Mouse (Mus musculus) lung, embryonic 16.5 days (tissue): ENCODE measurements at regions not wholly inside any gene's neighbourhood (a gene's known extent, or its start where the extent isn't known, plus 50 kb on each side); places are given as distances from the start of the nearest gene placed in this dataset.

Experiments
- ATAC-seq: fragments of 200-750 bp; cut with Nextera tagmentation; 2 replicates; pipeline ENCODE4 v1.8.0; 2017; ENCODE audit warnings: low read depth, mild to moderate bottlenecking, moderate library complexity
- H3K27ac ChIP-seq: fragments of 300-500 bp; sonication (generic); 2 replicates; pipeline ENCODE4 v1.5.1; 2014; ENCODE audit warnings: mild to moderate bottlenecking, control low read depth, low read length
- H3K27me3 ChIP-seq: fragments of 300-500 bp; sonication (generic); 2 replicates; pipeline ENCODE4 v1.6.1; 2014; ENCODE audit warnings: low read depth, low read length, mixed read lengths; ENCODE audit not compliant: control insufficient read depth, insufficient read depth
- H3K36me3 ChIP-seq: fragments of 300-500 bp; sonication (generic); 2 replicates; pipeline ENCODE4 v1.6.1; 2014; ENCODE audit warnings: low read length; ENCODE audit not compliant: control insufficient read depth, insufficient read depth
- H3K4me1 ChIP-seq: fragments of 300-500 bp; sonication (generic); replicated peaks from 2 replicates; pipeline ENCODE4 v1.6.1; 2014; ENCODE audit warnings: low read length, mixed read lengths; ENCODE audit not compliant: control insufficient read depth, insufficient read depth
- H3K4me2 ChIP-seq: fragments of 300-500 bp; sonication (generic); 2 replicates; pipeline ENCODE4 v1.6.1; 2014; ENCODE audit warnings: low read depth, low read length, control low read depth
- H3K4me3 ChIP-seq: fragments of 300-500 bp; sonication (generic); 2 replicates; pipeline ENCODE4 v1.5.1; 2014; ENCODE audit warnings: mild to moderate bottlenecking, low read length, control low read depth
- H3K9ac ChIP-seq: fragments of 300-500 bp; sonication (generic); 2 replicates; pipeline ENCODE4 v1.6.1; 2014; ENCODE audit warnings: low read length, control low read depth
- H3K9me3 ChIP-seq: fragments of 300-500 bp; sonication (generic); 2 replicates; pipeline ENCODE4 v1.6.1; 2016; ENCODE audit warnings: low read length; ENCODE audit not compliant: control insufficient read depth
- WGBS: fragments of 180-500 bp; shearing (Covaris S2); extraction: QIAGEN DNeasy Blood & Tissue Kit; methylation state at CpG from one replicate; pipeline ENCODE4 v1.1.7; 2014; 5-methylcytosine and 5-hydroxymethylcytosine counted together

DNA sequence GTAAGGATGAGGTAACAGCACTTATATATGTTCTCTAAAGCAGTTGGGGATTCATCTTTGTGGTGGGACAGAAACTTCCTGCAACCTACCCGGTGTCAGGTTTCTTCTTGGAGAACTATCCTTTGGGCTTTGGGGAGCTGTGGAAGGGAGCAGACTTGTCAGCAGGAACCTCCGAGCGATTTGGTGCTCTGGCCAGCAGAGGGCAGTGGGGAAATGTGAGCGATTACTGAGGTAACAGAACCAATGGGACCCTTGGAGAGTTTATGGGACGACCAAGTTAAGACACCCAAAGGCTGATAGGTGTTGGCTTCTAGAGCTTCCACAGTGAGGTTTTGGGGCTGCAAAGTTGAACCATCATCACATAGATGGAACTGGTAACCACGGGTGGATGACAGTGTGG is 160.6 kb upstream of the Kif2a start:
- H3K4me1 ChIP-seq: no peaks in the 10 kb centered on the region
- no peak overlapping the region for H3K4me2 ChIP-seq
- H3K9me3 ChIP-seq: no peaks in the 10 kb centered on the region
- H3K27ac ChIP-seq: no peak overlapping the region
- H3K4me3 ChIP-seq: no peak overlapping the region
- H3K27me3 ChIP-seq: no peaks in the 10 kb centered on the region
- H3K36me3 ChIP-seq: no peaks in the 10 kb centered on the region
- H3K9ac ChIP-seq: no peak overlapping the region
- WGBS: 12% methylated on average over 6 of the region's 6 CpGs
- no peak for ATAC-seq

DNA sequence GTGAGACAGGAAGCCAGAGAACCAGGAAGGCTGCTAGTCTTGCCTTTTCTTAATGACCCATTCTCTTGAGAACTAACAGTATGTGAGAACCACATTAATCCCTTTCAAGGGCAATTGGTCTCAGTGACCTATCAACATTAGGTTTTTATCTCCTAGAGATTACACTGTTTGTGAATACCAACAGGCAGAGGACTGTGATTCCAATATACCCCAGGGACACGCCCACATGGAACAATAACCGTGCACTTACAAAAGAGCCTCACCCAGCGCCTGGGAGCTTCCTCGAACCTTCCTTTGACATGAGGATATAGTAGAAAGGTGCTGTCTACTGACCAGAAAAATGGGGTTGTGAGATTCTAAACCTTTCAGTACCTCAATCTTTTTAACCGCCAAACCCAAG is 157.6 kb upstream of the Kif2a start:
- Histone ChIP-seq H3K9me3 (no peaks in the 10 kb centered on the region), H3K27me3 (no peaks in the 10 kb centered on the region), H3K4me1 (no peaks in the 10 kb centered on the region), H3K4me3 (no peak overlapping the region), H3K36me3 (no peaks in the 10 kb centered on the region), H3K4me2 (no peak overlapping the region), H3K9ac (no peak overlapping the region), H3K27ac (no peak overlapping the region)
- ATAC-seq: no peak
- WGBS: 74% methylated on average over 5 of the region's 5 CpGs

DNA sequence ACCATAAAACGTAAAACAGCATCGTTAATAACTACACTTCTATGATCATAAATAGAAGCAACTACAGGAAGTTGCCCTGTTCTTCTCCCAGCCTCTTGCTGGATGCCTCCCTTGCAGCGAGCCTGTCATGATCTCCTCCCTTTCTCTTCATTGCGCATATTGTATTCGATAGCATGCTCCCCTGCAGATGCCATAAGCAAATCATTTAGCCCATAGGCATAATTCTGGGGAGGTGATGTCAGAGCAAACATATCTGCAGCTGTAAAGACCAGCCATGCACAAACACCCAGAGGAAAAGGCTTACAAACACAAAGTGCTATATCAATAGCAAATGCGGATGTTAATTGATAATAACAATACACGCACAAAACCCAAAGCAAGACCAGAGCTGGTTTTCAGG is 155.7 kb upstream of the Kif2a start:
- H3K27me3 ChIP-seq: no peaks in the 10 kb centered on the region
- no peak overlapping the region for H3K4me3 ChIP-seq
- H3K27ac ChIP-seq: no peak overlapping the region
- H3K9ac ChIP-seq: no peak overlapping the region
- no peaks in the 10 kb centered on the region for H3K36me3 ChIP-seq
- ATAC-seq: no peak
- no peaks in the 10 kb centered on the region for H3K4me1 ChIP-seq
- WGBS: 82% methylated on average over 7 of the region's 7 CpGs
- H3K4me2 ChIP-seq: no peak overlapping the region
- no peaks in the 10 kb centered on the region for H3K9me3 ChIP-seq

DNA sequence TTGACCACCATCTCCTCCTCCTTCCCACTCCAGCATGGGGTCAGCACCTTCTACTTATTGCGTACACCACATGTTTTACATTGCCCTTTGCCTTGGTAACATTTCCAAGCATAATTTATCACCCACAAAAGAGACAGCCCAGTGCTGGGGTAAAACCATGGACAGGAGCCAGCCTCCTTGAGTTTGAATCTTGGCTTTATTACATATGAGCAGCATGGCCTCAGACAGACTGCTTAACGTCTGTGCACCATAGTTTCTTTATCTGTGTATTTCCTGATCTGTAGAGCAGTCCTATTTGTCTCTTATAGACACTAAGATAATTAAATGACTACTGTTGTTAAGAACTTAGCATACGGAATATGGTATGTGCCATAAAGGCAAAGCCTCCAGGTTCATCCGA is 154.0 kb upstream of the Kif2a start:
- 60% methylated on average over 4 of the region's 4 CpGs for WGBS
- Histone ChIP-seq H3K4me3 (no peak overlapping the region), H3K27ac (no peak overlapping the region), H3K4me1 (no peaks in the 10 kb centered on the region), H3K9me3 (no peaks in the 10 kb centered on the region), H3K36me3 (no peaks in the 10 kb centered on the region), H3K27me3 (no peaks in the 10 kb centered on the region), H3K9ac (no peak overlapping the region), H3K4me2 (no peak overlapping the region)
- no peak for ATAC-seq

DNA sequence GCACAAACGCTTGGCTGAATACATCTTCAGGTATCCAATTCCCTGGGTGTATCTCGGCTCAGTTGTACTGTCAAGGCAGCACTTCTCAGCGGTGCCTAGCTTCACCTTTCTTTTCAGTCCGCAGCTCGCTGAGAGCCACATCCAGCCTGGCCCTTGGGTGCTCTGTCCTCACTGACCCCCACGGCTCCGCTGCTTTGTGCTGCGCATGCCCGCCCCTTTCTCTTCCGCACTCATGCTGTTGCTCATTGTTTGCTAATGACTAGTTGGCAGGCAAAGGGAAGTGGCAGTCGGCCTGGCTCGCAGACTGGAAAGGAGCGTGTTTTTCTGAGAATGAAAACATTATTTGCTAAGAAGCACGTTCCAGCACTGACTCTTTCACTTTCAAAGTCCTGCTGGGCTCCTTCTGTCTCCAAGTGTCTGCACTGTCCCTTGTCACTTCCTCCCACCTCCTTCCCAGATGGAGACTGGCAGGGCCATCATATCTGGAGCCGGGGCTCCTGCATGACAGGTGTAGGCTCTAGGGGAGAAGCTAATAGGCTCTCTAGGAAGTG is 146.7 kb upstream of the Kif2a start:
- no peaks in the 10 kb centered on the region for H3K36me3 ChIP-seq
- H3K4me3 ChIP-seq: peak overlapping the region; percentile 43
- no peaks in the 10 kb centered on the region; the same call in 1 of the 2 replicates for H3K4me1 ChIP-seq
- H3K27ac ChIP-seq: peak overlapping the region; percentile 24; the same call in 1 of the 2 replicates
- 12% methylated on average over 15 of the region's 15 CpGs for WGBS
- H3K27me3 ChIP-seq: no peaks in the 10 kb centered on the region
- ATAC-seq: peak; percentile 80
- H3K4me2 ChIP-seq: peak overlapping the region; percentile 63
- H3K9me3 ChIP-seq: no peaks in the 10 kb centered on the region
- peak overlapping the region; percentile 60 for H3K9ac ChIP-seq

DNA sequence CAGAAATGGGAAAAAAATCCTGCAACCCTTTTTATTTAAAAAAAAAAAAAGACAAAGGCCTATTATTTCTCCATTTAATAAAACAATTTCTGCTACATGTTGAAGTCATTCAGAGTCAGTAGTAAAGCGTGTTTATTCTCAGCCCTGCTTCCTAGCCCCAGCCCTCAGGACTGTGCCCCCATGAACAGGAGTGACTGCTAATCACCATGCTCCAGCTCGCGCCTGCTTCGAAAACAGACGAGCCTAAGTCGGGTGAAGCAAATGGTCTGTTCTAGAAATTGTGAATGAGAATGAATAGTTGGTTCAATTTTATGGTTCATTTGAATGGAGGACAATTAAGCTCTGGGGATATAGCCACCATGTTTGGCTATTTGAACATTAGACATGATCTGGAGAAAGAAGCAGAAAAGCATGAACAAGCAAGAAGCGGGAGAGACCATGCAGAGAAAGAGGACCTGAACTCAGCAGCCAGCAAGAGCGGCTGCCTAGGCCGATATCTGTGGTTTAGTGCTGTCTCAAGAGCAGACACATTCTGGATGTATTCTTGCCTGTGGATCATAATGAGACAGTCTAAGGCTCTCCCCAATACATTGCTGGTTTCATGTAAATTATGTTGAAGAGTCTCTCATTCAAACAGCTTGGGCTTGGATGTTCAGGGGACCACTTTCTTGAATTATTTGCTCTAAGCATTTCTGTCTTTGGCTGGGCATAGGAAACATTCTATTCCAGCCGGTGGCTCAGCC is 146.1 kb upstream of the Kif2a start:
- no peak for ATAC-seq
- Histone ChIP-seq H3K9ac (peak overlapping the region; percentile 60), H3K36me3 (no peaks in the 10 kb centered on the region), H3K4me1 (no peaks in the 10 kb centered on the region; the same call in 1 of the 2 replicates), H3K4me3 (peak overlapping the region; percentile 43), H3K27me3 (no peaks in the 10 kb centered on the region), H3K9me3 (no peaks in the 10 kb centered on the region), H3K4me2 (peak overlapping the region; percentile 63), H3K27ac (no peak overlapping the region)
- WGBS: 75% methylated on average over 10 of the region's 10 CpGs

DNA sequence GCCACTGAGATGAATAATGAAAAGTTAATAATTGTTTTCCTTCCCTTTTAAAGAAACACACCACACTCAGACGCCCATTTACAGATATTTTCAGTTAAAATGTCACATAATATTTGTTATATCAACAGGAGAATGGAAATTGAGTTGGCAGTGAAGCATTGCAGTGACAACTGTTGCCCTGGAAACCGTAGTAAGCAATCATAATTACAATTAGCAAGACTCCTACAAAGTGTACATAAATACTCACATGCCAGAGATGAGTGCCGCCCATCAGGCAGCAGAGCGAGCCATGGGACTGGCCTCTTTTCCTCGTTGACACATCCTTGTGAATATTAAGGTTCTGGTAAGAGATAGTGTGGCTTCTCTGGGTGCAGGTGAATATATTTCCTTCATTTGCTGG is 129.6 kb upstream of the Kif2a start:
- H3K4me1 ChIP-seq: no peaks in the 10 kb centered on the region
- no peak for ATAC-seq
- H3K9ac ChIP-seq: no peak overlapping the region
- no peaks in the 10 kb centered on the region for H3K27me3 ChIP-seq
- H3K36me3 ChIP-seq: no peaks in the 10 kb centered on the region
- no peak overlapping the region for H3K4me2 ChIP-seq
- H3K9me3 ChIP-seq: no peaks in the 10 kb centered on the region
- H3K4me3 ChIP-seq: no peak overlapping the region
- 76% methylated on average over 5 of the region's 5 CpGs for WGBS
- no peak overlapping the region for H3K27ac ChIP-seq

DNA sequence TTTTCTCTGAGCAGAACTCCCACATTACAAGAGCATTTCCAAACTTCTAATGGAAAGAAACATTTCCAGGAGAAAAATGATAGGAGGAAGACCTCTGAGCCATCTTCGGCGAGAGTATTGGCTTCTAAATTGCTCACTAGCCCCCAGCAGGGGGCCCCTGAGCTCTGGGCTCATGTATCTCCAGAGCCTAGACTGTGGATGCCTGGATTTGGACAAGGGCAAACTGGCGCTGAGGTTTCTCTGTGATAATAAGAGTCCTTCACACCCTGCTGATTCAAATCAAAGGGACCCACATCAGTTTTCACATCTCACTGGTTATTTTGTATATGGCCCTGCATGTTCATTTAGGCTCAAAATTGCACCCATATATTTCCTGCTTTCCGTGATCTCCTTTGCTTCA is 119.3 kb upstream of the Kif2a start:
- ATAC-seq: no peak
- 57% methylated on average over 4 of the region's 4 CpGs for WGBS
- Histone ChIP-seq H3K9me3 (no peaks in the 10 kb centered on the region), H3K36me3 (no peaks in the 10 kb centered on the region), H3K4me1 (no peaks in the 10 kb centered on the region), H3K27ac (no peak overlapping the region), H3K4me2 (no peak overlapping the region), H3K9ac (no peak overlapping the region), H3K4me3 (no peak overlapping the region), H3K27me3 (no peaks in the 10 kb centered on the region)

DNA sequence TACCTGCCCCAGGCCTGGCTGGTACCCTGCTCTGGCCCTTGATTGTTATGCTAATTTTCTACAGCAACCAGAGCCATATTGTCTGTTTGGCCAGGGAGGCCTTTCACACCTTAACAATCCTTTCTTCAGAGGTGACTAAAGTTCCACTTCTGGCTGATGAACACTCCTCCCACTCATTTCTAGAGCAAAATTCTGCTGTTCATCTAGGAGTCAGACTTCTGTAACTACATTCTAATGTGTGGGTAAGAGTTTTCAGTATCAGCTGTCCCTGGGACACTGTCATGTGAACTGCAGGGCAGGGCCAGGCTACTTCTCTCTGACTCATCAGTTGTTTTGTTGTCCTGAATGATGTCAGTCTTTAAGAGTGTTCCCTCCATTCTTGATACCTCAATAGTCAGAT is 112.2 kb upstream of the Kif2a start:
- Histone ChIP-seq H3K4me2 (no peak overlapping the region), H3K4me1 (no peaks in the 10 kb centered on the region), H3K4me3 (no peak overlapping the region), H3K27me3 (no peaks in the 10 kb centered on the region), H3K27ac (no peak overlapping the region), H3K36me3 (no peaks in the 10 kb centered on the region), H3K9me3 (no peaks in the 10 kb centered on the region), H3K9ac (no peak overlapping the region)
- ATAC-seq: no peak
